Mouse (Mus musculus) lung, postnatal 0 days (tissue): ENCODE measurements at regions not wholly inside any gene's neighbourhood (a gene's known extent, or its start where the extent isn't known, plus 50 kb on each side); places are given as distances from the start of the nearest gene placed in this dataset.

Experiments used
- ATAC-seq: fragments of 200-750 bp; cut with Nextera tagmentation; 2 replicates; pipeline ENCODE4 v1.8.0; 2017; ENCODE audit warnings: moderate library complexity
- DNase-seq: peaks from one replicate; pipeline ENCODE4 v3.0.0-alpha.2; 2016; ENCODE audit warnings: low spot score
- H3K27ac ChIP-seq: fragments of 300-500 bp; sonication (generic); 2 replicates; pipeline ENCODE4 v1.5.1; 2014; ENCODE audit warnings: antibody characterized with exemption, mild to moderate bottlenecking, low read length, mixed read lengths
- H3K27me3 ChIP-seq: fragments of 300-500 bp; sonication (generic); replicated peaks from 2 replicates; pipeline ENCODE4 v1.6.1; 2014; ENCODE audit warnings: low read length, mixed read lengths; ENCODE audit not compliant: insufficient read depth
- H3K36me3 ChIP-seq: fragments of 300-500 bp; sonication (generic); 2 replicates; pipeline ENCODE4 v1.6.1; 2014; ENCODE audit warnings: low read length, mixed read lengths; ENCODE audit not compliant: insufficient read depth
- H3K4me1 ChIP-seq: fragments of 300-500 bp; sonication (generic); 2 replicates; pipeline ENCODE4 v1.6.1; 2014; ENCODE audit warnings: antibody characterized with exemption, low read depth, low read length, mixed read lengths; ENCODE audit not compliant: insufficient read depth
- H3K4me2 ChIP-seq: fragments of 300-500 bp; sonication (generic); replicated peaks from 2 replicates; pipeline ENCODE4 v1.6.1; 2014; ENCODE audit warnings: low read depth, mild to moderate bottlenecking, low read length, moderate library complexity, mixed read lengths
- H3K4me3 ChIP-seq: fragments of 300-500 bp; sonication (generic); 2 replicates; pipeline ENCODE4 v1.5.1; 2014; ENCODE audit warnings: low read depth, low read length
- H3K9ac ChIP-seq: fragments of 300-500 bp; sonication (generic); replicated peaks from 2 replicates; pipeline ENCODE4 v1.6.1; 2014; ENCODE audit warnings: low read depth, mild to moderate bottlenecking
- H3K9me3 ChIP-seq: fragments of 300-500 bp; sonication (generic); 2 replicates; pipeline ENCODE4 v1.6.1; 2016; ENCODE audit warnings: low read length, mixed read lengths
- CTCF ChIP-seq: IDR thresholded peaks from 2 replicates; pipeline ENCODE4 v1.5.1; 2016; ENCODE audit warnings: antibody characterized with exemption, mild to moderate bottlenecking
- EP300 ChIP-seq: IDR thresholded peaks from 2 replicates; pipeline ENCODE4 v1.6.1; 2016; ENCODE audit warnings: antibody characterized with exemption, mild to moderate bottlenecking, control low read depth
- WGBS: fragments of 180-500 bp; shearing (Covaris S2); extraction: QIAGEN DNeasy Blood & Tissue Kit; methylation state at CpG from one replicate; pipeline ENCODE4 v1.1.7; 2014; 5-methylcytosine and 5-hydroxymethylcytosine counted together

DNA sequence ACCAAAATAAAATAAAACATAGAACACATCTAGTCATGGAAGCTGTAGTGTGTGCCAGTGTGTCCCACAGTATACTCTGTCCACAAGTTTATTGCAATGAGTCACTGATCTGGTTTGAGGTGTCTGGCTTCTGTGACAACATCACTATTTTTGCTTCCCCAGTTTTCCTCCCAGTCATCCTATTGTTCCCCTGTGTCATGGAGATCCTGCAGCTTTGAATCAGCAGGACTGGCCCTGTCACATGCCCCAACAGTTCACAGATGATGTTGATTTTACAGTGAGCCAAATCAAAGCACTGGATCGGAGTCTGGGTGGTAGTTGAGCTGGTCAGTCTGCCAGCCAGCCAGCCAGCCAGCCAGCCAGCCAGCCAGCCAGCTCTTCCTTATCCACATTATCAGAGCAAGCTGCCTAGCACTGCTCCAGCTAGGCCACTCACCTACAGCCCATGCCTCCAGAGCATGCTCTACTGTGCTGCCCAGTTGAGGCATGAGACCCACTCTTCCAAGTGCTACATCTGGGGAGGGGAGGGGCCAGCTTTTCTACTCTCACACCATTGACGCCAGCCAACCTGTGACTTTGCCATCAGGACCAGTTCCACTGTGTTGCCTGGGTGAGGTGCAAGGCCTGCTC, 619.1 kb upstream of the 4930452B06Rik start:
- ATAC-seq, result no peak
- WGBS, result 62% methylated on average over 2 of the region's 2 CpGs
- no peaks in the 10 kb centered on the region for H3K9me3 ChIP-seq

GRCm38 (mm10) chr14:9267282-9268091, 601.4 kb upstream of the 4930452B06Rik start:
- H3K27ac ChIP-seq, result no peak overlapping the region
- no peak overlapping the region for H3K4me3 ChIP-seq
- no peaks in the 10 kb centered on the region for H3K27me3 ChIP-seq
- 64% methylated on average over 14 of the region's 14 CpGs for WGBS
- TF ChIP-seq EP300 (no peak), CTCF (no peak)
- H3K9ac ChIP-seq, result no peak overlapping the region
- H3K4me1 ChIP-seq, result no peaks in the 10 kb centered on the region
- no peak for DNase-seq
- H3K4me2 ChIP-seq, result no peak overlapping the region
- ATAC-seq, result no peak
- H3K9me3 ChIP-seq, result no peaks in the 10 kb centered on the region
- no peaks in the 10 kb centered on the region for H3K36me3 ChIP-seq

More for the DNA sequence above, 619.1 kb upstream of the 4930452B06Rik start:
- Histone ChIP-seq H3K4me2 (no peak overlapping the region), H3K27me3 (no peaks in the 10 kb centered on the region), H3K4me3 (no peak overlapping the region), H3K9ac (no peak overlapping the region), H3K27ac (no peak overlapping the region), H3K4me1 (no peaks in the 10 kb centered on the region), H3K36me3 (no peaks in the 10 kb centered on the region)
- TF ChIP-seq CTCF (no peak), EP300 (no peak)
- no peak for DNase-seq

DNA sequence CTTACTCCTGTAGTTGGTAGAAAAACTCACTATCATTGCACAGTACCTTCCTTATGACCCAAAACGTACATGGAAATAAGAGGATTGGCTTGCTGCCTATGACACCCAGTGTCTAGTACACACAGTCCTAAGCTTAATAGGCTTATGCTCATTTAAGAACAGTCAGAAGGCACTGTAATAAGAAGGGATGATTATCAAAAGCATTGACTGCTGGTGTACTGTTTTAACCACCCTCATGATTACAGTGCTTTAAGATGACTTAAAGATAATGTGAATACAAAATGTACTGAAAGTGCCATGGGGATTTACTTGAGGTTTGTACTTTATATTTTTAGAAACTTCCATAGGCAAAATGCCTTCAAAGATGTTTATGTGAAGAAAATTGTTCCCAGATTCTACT, 586.0 kb upstream of the 4930452B06Rik start:
- WGBS, result 62% methylated on average over 1 of the region's 1 CpGs
- ATAC-seq (no peak), DNase-seq (no peak)
- H3K4me3 ChIP-seq, result no peak overlapping the region
- H3K9ac ChIP-seq, result no peak overlapping the region
- no peaks in the 10 kb centered on the region for H3K36me3 ChIP-seq
- H3K4me2 ChIP-seq, result no peak overlapping the region
- H3K27me3 ChIP-seq, result no peaks in the 10 kb centered on the region
- no peaks in the 10 kb centered on the region for H3K9me3 ChIP-seq
- TF ChIP-seq CTCF, result no peak
- H3K4me1 ChIP-seq, result no peaks in the 10 kb centered on the region
- H3K27ac ChIP-seq, result no peak overlapping the region

- Histone ChIP-seq H3K9ac (no peak overlapping the region), H3K27ac (no peak overlapping the region), H3K27me3 (no peaks in the 10 kb centered on the region), H3K9me3 (no peaks in the 10 kb centered on the region), H3K4me2 (no peak overlapping the region), H3K36me3 (no peaks in the 10 kb centered on the region), H3K4me1 (no peaks in the 10 kb centered on the region), H3K4me3 (no peak overlapping the region)
- WGBS, result 16% methylated on average over 1 of the region's 1 CpGs
- ATAC-seq (no peak), DNase-seq (peak; percentile 37)
- TF ChIP-seq EP300 (no peak), CTCF (no peak)
Observed at GRCm38 (mm10) chr14:9245266-9245665, 579.2 kb upstream of the 4930452B06Rik start.

- no peak for ATAC-seq
- Histone ChIP-seq H3K36me3 (no peaks in the 10 kb centered on the region), H3K27ac (no peak overlapping the region), H3K9ac (no peak overlapping the region), H3K27me3 (no peaks in the 10 kb centered on the region), H3K4me3 (no peak overlapping the region), H3K9me3 (no peaks in the 10 kb centered on the region), H3K4me1 (no peaks in the 10 kb centered on the region), H3K4me2 (no peak overlapping the region)
- TF ChIP-seq CTCF, result no peak
- TF ChIP-seq EP300, result no peak
- no peak for DNase-seq
Observed at GRCm38 (mm10) chr14:9243336-9243735, 577.3 kb upstream of the 4930452B06Rik start.

GRCm38 (mm10) chr14:9242118-9242517, 576.1 kb upstream of the 4930452B06Rik start:
- TF ChIP-seq CTCF, result no peak
- no peak for TF ChIP-seq EP300
- no peak overlapping the region for H3K27ac ChIP-seq
- H3K9me3 ChIP-seq, result no peaks in the 10 kb centered on the region
- no peaks in the 10 kb centered on the region for H3K27me3 ChIP-seq
- no peaks in the 10 kb centered on the region for H3K4me1 ChIP-seq
- no peak overlapping the region for H3K4me2 ChIP-seq
- H3K36me3 ChIP-seq, result no peaks in the 10 kb centered on the region
- H3K9ac ChIP-seq, result no peak overlapping the region
- 54% methylated on average over 2 of the region's 2 CpGs for WGBS
- ATAC-seq, result no peak
- H3K4me3 ChIP-seq, result no peak overlapping the region
- DNase-seq, result no peak
